8 mouse cellular contexts compared by ENCODE assay signal in genomic region chr13:58177511-58178208, GRCm38 (mm10). TPM values are rescaled to one million over a fixed set of nuclear protein-coding genes. Genes with fewer than 3 reads are reported as not detected.
DNase-seq lines count a peak whose midpoint lies in the region; ATAC-seq lines count a peak whose summit lies in the region.

No protein-coding gene starts in this region.

- ATAC-seq in frontal cortex, adult (ENCODE audit: low TSS enrichment), result no peak

- peak; percentile 99 to 100 for DNase-seq in frontal cortex, adult 2 months (ENCODE audit: extremely low spot score in 1 of 2, low spot score in 1 of 2)
- DNase-seq in adrenal gland, postnatal 25 days, result peak; percentile 96
- peak; percentile 98 for DNase-seq in gastrocnemius, postnatal 25 days
- peak; percentile 100 for DNase-seq in layer of hippocampus, postnatal 10 days (ENCODE audit: low spot score in 2 of 2)
- peak; percentile 96 for DNase-seq in ovary, postnatal 36 days (ENCODE audit: low spot score)
- DNase-seq in urinary bladder, postnatal 25 days (ENCODE audit: low spot score), result peak; percentile 100
- no peak for DNase-seq in MN1 (ENCODE audit: low spot score)

RNA-seq across cellular contexts. Expression of gene Idnk, which starts 20.2 kb away (rescaled TPM):
- polyA plus RNA-seq in frontal cortex, adult 2 months (2012; rRNA removed), result 21.2 and 23.2 TPM in 2 replicates
- total RNA-seq in adrenal gland, postnatal 25 days (2021), result 45.4 and 55.2 TPM in 2 replicates
- 10 to 100 TPM in 1 of 2 experiments, 1 to 10 TPM in 1; 9.3 to 12.2 TPM for total RNA-seq in gastrocnemius, postnatal 25 days (2021)
- 10 to 100 TPM; 29.2 to 33.3 TPM for total RNA-seq in layer of hippocampus, postnatal 10 days (2021)

RNA-seq across cellular contexts. Expression of gene Ubqln1, which starts 37.8 kb away (rescaled TPM):
- polyA plus RNA-seq in frontal cortex, adult 2 months (2012; rRNA removed), result 106 and 107 TPM in 2 replicates
- total RNA-seq in adrenal gland, postnatal 25 days (2021), result 118 and 136 TPM in 2 replicates
- total RNA-seq in gastrocnemius, postnatal 25 days (2021), result 10 to 100 TPM; 41.1 to 42.4 TPM
- total RNA-seq in layer of hippocampus, postnatal 10 days (2021), result 100 to 1,000 TPM; 129 to 135 TPM

RNA-seq across cellular contexts. Expression of gene Hnrnpa0, which starts 49.3 kb away (rescaled TPM):
- 97.9 and 101 TPM in 2 replicates for polyA plus RNA-seq in frontal cortex, adult 2 months (2012; rRNA removed)
- 115 and 127 TPM in 2 replicates for total RNA-seq in adrenal gland, postnatal 25 days (2021)
- 10 to 100 TPM; 34.6 to 38.6 TPM for total RNA-seq in gastrocnemius, postnatal 25 days (2021)
- 100 to 1,000 TPM; 170 to 173 TPM for total RNA-seq in layer of hippocampus, postnatal 10 days (2021)
